Mouse (Mus musculus): ENCODE results near the gene Speer4f2. TPM values are rescaled to one million over a fixed set of nuclear protein-coding genes. Genes with fewer than 3 reads are reported as not detected.

Gene Speer4f2
- not detected for polyA plus RNA-seq (2012; fragmentation: generic; extraction: Trizol)

DNA sequence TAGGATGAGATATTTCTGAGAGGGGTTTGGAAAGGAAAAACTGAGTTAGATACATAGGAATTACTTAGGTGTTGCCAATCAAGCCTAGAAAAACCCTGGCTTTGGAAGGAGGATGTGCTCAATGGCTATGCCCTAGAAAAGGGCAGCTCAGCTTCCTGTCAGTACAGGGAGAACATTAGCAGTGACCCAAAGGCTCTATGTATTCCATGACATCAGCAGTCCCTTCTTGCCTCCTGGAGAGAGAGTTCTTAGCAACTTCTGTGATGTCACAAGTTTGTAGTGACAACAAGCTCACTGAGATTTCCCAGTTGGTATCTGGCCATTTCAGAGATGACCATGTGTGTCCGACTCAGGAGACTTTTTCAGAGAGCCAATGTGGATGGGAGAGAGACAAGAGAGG is at the start of gene Speer4f2:
Speer4f2 (plus strand) TSS at position 301 of the 400 bp plus-strand sequence.

Other genes with a start within 250 kb of the Speer4f2 start
- gene Speer4f1, start 102.9 kb downstream of the Speer4f2 start, polyA plus RNA-seq (2012; fragmentation: generic; extraction: Trizol) = not detected
- gene Sema3c, start 201.1 kb downstream of the Speer4f2 start, polyA plus RNA-seq (2012; fragmentation: generic; extraction: Trizol) = 1 to 10 TPM in 1 of 2 experiments, under 1 TPM in 1; 0.08 to 3.1 TPM